Mouse (Mus musculus): ENCODE data around the gene Samd4. TPM values are rescaled to one million over a fixed set of nuclear protein-coding genes. Genes with fewer than 3 reads are reported as not detected.
A peak's percentile ranks its signal among the peaks of the same experiment; 100 is the strongest.

Samd4 gene
- total RNA-seq, 2 experiments from 2014 or later = 23.1 to 25.9 TPM

DNA sequence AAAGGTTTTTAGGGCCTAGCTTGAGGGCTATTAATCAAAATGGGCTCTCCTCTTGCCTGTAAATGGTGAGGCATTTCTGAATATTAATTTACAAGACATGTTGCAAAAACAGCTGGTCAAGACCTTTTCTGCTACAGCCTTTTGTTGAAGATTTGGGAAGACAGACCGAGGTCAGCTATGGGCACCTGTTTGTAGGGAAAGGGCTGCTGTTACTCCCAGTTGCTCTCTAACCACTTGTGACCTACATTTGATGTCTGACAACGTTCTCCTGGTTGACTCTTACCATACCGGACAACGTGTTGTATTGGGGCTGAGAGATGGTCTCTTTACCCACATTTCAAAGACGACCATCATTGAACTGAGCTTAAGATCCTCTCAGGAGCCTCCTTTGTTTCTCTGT is 15.3 kb downstream of the Samd4 start:
- no peak for DNase-seq (ENCODE audit: low spot score in 2 of 2)
- intact Hi-C loops (cut with DNase I) = no loop called here

DNA sequence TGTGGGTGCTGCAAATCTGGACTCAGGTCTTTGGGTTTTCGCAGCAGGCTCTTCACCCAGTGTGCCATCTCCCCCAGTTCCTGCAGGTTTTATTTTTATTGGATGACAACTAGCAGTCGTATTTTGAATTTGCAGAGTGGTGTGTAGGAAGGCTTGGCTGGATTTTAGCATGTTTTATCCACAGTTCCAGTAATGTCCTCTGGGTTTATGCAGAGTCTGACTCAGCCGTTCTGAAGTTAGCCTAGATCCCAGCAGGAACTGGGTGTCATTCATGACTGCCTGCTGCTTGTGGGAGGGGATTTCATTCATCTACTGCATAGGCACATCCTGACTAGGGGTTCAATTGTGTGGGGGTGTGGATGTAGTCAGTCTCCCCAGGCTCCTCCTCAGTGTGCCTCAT is 16.0 kb downstream of the Samd4 start:
- intact Hi-C loops (cut with DNase I) = no loop called here
- peak; percentile 41 to 82 for DNase-seq (ENCODE audit: low spot score in 2 of 2)

DNA sequence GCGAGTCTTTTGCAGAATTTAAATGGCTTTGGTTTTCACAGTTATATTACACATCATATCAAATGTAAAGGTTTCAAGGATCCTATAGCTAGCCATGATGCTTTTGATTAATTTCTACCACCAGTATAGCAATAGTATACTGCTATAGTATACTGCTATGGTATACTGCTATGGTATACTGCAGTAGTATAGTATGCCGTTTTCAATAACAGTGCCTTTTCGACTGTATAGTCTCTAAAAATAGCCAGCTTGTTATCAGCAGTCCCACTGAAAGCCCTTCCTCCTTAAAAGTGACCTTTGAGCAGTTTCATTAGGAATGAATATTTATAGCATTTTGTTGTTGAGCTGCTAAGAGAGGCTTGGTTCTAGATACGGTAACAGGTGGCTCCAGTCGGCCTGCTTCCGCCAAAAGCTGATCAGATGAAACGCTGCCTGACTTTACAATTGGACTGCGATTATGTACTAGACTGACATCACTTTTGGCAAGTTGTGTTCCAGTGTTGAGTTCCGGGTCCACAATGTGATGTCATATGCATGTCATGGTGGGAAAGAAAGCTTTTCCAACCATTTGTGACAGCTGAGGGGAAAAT is 19.9 kb downstream of the Samd4 start:
- DNase-seq (ENCODE audit: low spot score in 2 of 2) = no peak
- intact Hi-C loops (cut with DNase I) = no loop called here

DNA sequence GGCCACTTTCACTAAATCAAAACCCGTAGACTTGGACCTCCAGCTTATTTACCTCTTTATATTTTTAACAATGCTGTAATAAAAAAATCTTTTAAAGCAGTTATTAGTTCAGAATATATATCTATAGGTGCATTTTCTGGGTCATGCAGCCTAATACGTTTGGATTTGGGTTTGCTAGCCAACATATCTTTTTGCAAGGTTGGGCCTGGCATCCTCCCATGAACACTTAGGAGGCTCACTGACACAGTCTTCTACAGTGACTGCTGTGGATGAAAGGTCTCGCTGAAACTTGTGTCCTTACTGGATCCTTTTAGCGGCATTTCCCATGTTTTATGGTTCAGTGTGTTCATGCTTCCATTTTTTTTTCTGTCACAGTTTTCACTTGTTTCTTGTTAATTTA is 21.6 kb downstream of the Samd4 start:
- intact Hi-C loops (cut with DNase I) = no loop called here
- no peak for DNase-seq (ENCODE audit: low spot score in 2 of 2)

DNA sequence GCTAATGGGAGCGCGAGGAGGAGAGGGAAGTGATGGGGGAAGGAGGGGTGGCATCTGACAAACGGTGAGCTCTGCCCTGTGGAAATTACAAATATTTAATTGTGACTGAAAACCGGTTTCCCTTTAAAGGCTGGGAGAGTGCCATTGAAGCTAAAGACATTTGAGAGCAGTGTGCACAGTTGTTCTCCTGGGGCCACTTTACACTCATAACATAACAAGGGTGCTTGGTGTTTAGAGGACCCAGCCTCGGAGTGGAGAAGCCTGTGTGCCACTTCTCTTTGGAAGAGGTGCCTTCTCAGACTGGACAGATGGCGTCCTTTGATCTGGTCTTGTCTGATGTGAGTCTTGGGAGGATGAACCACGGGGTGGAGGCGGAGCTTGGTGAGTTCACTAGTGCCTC is 26.2 kb downstream of the Samd4 start:
- intact Hi-C loops (cut with DNase I) = no loop called here
- DNase-seq (ENCODE audit: low spot score in 2 of 2) = no peak

DNA sequence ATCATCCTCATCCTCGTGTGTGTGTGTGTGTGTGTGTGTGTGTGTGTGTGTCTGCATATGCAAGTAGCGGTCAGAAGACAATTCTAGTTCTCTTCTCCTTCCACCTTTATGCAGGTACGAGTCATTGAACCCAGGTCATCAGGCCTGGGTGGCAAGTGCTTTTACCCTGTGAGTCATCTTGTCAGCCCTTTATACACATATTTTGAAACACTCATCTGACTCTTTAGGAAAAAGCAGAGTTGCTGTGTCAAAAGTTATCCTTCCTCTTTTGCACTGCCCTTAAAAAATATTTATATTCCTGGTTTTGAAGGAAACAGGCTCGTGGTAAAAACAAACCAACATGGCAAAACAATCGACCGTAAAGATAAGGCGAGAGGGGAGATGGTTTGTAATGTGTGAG is 29.8 kb downstream of the Samd4 start:
- no peak for DNase-seq (ENCODE audit: low spot score in 2 of 2)
- intact Hi-C loops (cut with DNase I) = no loop called here

DNA sequence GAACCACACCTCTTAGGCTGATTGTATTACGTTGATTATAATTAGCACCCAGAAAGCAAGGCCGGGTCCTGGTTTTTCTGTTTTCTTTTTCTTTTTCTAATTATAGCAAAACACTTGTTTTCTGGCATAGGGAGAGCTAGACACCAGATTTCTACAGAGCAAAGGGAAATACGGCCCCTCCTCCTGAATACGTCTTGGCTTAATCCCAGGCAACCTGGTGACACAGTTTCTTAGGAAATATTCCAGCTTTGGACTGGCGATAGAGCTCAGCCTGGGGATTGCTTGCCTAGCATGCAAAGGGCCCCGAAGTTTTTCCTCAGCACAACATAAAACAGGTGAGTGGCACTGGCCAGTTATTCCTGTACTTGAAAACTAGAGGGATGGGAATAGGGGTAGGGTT is 31.7 kb downstream of the Samd4 start:
- intact Hi-C loops (cut with DNase I) = no loop called here
- DNase-seq (ENCODE audit: low spot score in 2 of 2) = no peak

DNA sequence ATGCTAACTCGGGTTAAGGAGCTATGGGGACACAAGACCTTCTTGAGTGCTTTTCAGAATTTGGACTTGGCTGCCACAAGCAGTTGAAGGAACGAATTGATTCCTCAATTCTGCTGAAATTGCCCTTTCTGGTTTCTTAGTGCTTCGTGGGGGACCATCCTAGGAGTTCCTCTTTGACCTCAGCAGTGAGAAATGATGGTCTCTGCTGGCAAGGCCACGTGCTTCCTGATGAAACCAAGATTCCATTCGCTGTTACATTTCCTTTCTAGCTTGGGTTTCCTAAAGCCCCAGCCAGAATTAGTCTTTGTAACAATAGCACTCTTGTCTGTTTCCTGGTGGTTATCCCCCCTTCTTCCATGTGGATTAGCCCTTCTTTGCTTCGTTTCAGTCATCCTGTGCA is 32.9 kb downstream of the Samd4 start:
- DNase-seq (ENCODE audit: low spot score in 2 of 2) = no peak
- intact Hi-C loops (cut with DNase I) = no loop called here

DNA sequence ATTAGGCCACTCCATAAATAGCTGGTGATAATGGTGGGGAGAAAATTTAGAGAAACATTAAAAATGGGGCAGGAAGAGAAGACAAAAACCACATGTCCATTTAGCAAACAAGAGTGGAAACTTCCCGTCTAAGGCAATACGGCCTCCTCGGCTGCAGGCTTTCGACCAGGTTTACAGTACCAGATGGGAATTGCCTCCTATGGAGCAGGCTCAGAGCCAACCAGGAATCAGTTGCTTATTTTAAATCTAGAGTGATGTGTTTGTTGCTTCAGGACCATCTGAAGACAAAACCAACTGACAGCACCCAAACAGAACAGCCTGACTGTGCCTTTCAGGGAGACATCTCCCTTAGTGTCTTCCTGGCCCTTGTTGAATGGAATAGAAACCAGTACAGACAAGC is 33.9 kb downstream of the Samd4 start:
- intact Hi-C loops (cut with DNase I) = no loop called here
- DNase-seq (ENCODE audit: low spot score in 2 of 2) = no peak

DNA sequence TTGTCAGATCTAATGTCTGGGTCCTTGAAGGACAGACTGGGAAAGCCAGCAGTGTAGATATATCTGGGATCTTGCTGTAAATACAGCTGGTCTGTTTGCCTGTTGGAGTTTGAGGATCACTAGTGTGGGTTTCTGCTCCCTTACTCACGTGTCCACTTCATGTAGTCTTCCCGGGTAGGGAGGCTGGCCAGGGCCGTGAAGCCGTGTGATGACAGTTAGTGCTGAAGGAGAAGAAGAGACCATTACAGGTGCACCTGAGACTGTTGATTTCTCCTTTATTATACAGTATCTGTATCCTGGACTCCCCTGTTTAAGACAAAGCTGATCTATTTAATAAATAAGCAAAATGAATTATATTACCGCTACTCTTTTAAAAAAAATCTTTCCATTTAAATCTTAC is 34.5 kb downstream of the Samd4 start:
- no peak for DNase-seq (ENCODE audit: low spot score in 2 of 2)
- intact Hi-C loops (cut with DNase I) = no loop called here

DNA sequence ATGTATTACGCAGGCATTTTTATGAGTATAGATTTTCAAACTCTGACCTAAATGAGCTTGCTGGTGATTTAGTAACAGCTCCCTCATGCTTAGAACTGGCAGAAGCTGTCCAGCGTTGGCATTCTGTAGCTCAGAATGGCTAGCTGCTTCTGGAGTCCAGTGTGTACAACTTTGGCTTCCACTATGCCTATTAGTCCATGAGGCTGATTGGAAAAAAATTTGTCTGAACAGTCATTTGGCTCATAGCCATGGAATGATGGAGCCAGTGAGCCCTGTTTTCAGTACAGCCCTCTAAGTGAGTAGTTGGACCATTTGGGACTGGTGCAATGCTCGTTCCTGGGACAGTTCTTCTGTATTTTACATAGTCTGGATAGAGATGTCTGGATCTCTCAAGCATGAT is 34.9 kb downstream of the Samd4 start:
- DNase-seq (ENCODE audit: low spot score in 2 of 2) = no peak
- intact Hi-C loops (cut with DNase I) = no loop called here

DNA sequence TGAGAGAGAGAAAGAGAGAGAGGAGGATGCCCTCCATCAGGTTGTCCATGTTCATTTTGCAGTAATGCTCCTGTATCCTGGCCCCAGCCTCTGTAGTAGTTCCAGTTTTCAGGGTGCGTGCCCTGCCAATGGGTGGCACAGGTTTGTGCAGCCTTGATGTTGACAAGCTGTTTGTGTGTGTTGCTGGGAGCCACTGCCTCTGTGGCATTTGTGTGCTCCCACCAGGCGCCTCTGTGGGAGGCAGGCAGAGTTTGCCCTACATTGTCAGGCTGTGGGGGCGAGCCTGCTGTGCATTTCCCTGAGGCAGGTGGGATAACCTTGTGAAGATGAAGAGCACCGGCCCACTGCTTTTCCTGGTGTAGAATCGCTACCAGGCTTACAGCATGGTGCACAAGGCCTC is 37.8 kb downstream of the Samd4 start:
- intact Hi-C loops (cut with DNase I) = no loop called here
- peak in 1 of 2 experiments; percentile 12 for DNase-seq (ENCODE audit: low spot score in 2 of 2)

DNA sequence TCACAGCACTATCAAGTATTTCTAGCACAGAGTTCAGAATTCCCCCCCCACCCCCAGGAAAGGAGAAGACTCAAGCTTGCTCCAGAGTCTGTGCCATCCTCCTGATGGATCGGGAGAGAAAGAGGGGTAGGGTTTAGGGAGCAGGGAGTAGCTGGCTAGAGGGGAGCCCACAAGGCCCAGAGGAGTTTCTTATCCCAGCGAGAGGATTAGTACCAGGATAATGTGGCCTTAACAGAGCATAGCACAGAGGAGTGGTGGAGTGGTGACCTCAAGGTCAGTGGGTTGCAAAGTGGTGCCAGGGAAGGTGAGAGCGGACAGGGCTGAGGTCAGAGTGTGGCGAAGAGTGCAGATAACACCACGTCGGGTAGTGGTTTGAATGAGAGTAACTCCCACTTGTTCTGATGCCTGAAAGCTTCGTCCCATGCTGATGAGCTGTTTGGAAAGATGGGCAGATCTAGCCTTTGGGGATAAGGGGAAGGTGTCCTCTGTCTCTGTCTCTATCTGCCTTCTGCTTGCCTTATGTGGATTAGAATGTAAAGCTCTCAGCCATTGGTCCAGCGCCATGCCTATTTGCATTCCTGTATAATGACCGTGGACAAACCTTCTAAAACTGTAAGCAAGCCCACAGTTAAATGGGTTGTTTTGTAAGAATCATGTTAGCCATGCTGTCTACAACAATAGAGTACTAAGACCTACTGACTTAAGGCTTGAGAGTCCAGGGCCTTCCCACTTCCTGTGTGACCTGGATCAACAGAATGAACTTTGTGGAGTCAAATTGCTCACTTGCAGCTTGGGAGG is 38.7 kb downstream of the Samd4 start:
- intact Hi-C loops (cut with DNase I) = no loop called here
- no peak for DNase-seq (ENCODE audit: low spot score in 2 of 2)

DNA sequence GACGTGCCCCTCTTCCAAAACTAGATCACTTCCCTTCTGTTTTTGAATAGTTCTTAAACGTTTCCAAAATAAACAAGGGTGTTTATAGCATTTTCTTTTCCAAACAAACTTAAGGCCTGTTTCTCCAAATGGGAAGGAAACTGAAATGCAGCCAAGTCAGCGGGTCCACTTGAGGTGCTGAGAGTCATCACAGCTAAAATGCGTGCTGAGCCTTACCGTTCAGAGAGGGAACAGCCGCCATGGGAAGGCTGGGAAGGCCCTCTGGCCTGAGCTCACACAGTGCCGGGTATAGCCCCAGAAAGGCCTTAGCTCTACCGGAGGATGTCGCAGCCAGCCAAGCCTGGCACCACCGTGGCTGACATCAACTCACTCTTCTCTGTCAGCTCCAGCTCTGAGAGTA is 41.3 kb downstream of the Samd4 start:
- intact Hi-C loops (cut with DNase I) = no loop called here
- DNase-seq (ENCODE audit: low spot score in 2 of 2) = no peak

DNA sequence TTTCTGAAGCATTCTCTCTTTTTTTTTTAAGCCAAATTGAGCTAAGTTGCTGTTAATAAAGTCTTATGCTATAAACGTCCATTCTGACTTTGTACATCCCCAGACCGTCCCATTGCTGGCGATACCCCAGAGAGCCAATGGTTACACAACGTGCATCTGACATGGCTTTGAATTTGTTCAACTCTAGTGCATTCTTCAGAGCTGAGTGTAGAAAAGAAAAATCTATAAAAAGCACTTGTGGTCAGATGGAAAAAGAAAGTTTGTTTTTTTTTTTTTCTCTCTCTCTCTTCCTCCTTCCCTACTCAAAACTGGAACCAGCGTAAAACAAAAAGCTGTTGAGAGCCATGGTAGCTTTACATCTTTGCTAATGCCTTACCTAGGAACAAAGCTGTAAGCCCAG is 41.8 kb downstream of the Samd4 start:
- DNase-seq (ENCODE audit: low spot score in 2 of 2) = no peak

DNA sequence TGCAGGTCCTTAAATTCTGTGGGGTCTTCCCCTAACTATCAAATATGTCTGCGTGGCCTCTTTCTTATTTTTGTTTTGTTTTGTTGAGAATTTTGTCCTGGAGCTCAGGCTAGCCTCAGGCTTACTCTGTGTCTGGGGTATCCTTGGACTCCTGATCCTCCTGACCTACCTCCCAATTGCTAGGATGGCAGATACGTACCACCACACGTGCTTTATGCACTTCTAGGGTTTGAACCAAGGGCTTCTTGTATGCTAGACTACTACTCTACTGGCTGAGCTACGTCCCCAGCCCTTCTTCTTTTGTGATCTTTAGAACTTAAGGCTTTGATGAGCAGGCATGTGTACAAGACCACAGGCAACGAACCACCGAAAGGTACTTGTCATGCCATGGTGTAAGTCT is 45.9 kb downstream of the Samd4 start:
- intact Hi-C loops (cut with DNase I) = no loop called here

More for the DNA sequence above, 41.8 kb downstream of the Samd4 start:
- intact Hi-C loops (cut with DNase I) = no loop called here

DNA sequence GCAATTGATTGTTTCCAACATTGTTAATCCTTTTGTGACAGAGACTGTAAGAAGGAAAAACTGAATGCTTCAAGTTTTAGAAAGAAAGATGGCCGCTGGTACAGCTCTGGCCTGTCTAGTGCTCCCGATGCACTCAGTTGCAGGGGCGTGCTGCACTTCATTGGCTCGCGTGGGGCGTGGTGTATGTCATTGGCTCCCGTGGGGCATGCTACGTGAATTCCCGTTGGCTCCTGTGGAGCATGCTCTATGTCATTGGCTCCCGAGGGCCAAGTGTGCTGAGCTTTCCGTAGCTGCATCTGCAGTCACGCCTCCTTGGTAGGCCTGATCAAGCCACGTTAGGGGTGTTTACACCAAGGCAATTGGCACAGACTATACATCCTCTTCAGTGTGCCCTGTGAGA is 49.5 kb downstream of the Samd4 start:
- DNase-seq (ENCODE audit: low spot score in 2 of 2) = no peak
- intact Hi-C loops (cut with DNase I) = no loop called here

More for the DNA sequence above, 45.9 kb downstream of the Samd4 start:
- no peak for DNase-seq (ENCODE audit: low spot score in 2 of 2)

DNA sequence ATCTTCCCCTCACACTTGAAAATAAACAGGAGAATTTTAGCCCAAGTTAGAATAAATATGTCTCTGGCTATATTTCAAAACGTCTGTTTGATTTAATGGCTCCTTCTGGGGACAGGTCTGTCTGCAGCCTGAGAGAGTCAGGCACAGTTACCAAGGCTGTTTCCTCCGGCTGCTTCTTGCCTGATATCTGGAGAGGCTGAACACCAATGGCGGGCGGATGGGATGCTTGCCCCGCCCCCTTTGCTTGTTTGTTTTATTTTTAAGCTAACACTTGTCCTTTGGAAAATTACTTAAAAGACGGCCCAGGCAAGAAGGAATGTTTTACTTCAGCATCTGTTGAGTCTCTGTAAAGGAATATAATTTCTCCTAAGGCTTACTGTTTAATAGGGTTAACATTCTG is 50.1 kb downstream of the Samd4 start:
- intact Hi-C loops (cut with DNase I) = no loop called here
- DNase-seq (ENCODE audit: low spot score in 2 of 2) = no peak

DNA sequence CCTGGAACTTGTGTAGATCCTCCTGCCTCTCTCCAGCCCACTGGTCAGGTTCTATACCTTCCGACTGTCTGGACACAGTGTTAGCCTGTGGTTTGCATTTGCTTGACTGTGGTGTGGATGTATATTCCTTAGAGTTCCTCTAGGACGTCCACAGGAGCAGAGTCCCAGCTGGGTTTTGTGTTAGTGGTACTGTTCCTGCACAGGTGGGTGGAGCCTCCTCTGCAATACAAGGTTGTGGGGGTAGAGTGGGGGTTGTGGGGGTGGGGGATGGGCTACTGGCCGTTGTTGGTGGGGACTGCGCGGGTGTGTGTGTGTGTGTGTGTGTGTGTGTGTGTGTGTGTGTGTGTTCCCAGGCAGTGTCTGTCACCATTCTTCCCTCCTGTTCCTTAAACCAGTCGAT is 58.4 kb downstream of the Samd4 start:
- DNase-seq (ENCODE audit: low spot score in 2 of 2) = no peak
- intact Hi-C loops (cut with DNase I) = no loop called here

DNA sequence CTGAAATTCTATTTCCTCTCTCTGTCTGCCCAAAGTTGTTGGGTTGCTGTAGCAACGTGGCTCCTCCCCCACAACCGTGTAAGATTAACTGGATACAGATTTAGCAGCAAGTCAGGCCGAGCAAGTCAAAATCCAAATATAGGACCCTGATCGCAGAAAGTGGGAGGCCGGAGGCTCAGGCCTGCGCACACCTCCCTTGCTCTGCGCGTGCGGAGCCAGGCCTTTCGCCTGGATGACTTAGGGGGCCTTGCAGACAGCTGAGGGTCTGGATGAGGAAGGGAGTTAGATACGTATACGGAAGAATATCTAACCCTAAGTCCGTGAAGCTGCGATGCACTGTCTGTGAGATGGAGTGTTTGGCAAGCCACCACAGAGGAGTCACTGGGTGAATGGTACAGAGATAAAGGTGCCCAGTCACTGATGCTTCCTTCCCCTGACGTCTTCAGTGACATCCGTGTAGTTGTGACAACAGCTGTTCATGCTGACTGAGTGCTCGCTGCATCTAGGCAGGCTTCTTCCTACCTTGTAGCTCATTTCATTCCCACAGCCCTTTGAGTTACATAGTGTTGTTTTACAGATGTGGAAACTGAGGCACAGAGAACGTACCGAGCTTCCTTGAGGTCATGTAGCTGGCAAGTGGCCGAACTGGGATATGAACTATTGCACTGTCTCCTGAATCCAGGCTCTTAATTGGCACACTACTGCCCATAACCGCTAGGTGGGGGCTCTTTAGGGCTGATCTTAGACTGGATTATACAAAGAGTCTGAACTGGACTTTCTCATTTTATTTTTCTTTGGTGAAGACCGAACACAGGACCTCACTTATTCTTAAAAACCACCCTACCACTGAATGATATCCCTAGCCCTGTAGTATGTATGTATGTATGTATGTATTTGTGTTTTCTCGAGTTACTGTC is 59.5 kb downstream of the Samd4 start:
- intact Hi-C loops (cut with DNase I) = no loop called here
- peak; percentile 78 to 79 for DNase-seq (ENCODE audit: low spot score in 2 of 2)

Measured in left cerebral cortex, postnatal 14 days (tissue).